Mouse (Mus musculus) embryonic fibroblast, embryonic 13.5 days (primary cell): Measurements from ENCODE around the gene Pir.

Experiments used
- CTCF ChIP-seq: IDR thresholded peaks from 2 replicates; pipeline ENCODE4 v1.5.1; 2011; ENCODE audit warnings: mild to moderate bottlenecking, control low read depth, low read length, moderate library complexity, borderline replicate concordance; ENCODE audit not compliant: insufficient read depth
- POLR2A ChIP-seq: IDR thresholded peaks from 2 replicates; pipeline ENCODE4 v1.6.1; 2011; ENCODE audit warnings: low read depth, mild to moderate bottlenecking, control low read depth, low read length, moderate library complexity

- TF ChIP-seq CTCF (no peak), POLR2A (no peak)
Measured at GRCm38 (mm10) chrX:164233380-164233779, 35.8 kb upstream of the Pir start.
